Mouse (Mus musculus) cortical plate, adult 2 months (tissue): ENCODE measurements around the gene Nedd9.

Source experiments
- CTCF ChIP-seq: fragments of 200-500 bp; IDR thresholded peaks from 2 replicates; pipeline ENCODE4 v1.5.1; 2011; ENCODE audit warnings: mild to moderate bottlenecking, control low read depth, low read length; ENCODE audit not compliant: insufficient read depth; ENCODE audit errors: extremely low read depth
- POLR2A ChIP-seq: fragments of 200-500 bp; IDR thresholded peaks from 2 replicates; pipeline ENCODE4 v1.6.1; 2011; ENCODE audit warnings: mild to moderate bottlenecking, low read length, control low read depth; ENCODE audit not compliant: insufficient read depth; ENCODE audit errors: extremely low read depth

GRCm38 (mm10) chr13:41335767-41336166 lies 151.4 kb downstream of the Nedd9 start:
- TF ChIP-seq CTCF (no peak), POLR2A (no peak)
